Mouse (Mus musculus) T-cell, adult 66 days (primary cell): Measurements from ENCODE around the gene Oog1. TPM values are rescaled to one million over a fixed set of nuclear protein-coding genes. Genes with fewer than 3 reads are reported as not detected.

Experiments used
- total RNA-seq, 2 experiments: library from RNA; stranded (reverse); gene quantifications; 3 replicates in 1 of 2; 4 replicates in 1 of 2; pipeline ENCODE4 v1.2.4; 2023

Gene Oog1
- total RNA-seq, result not detected

DNA sequence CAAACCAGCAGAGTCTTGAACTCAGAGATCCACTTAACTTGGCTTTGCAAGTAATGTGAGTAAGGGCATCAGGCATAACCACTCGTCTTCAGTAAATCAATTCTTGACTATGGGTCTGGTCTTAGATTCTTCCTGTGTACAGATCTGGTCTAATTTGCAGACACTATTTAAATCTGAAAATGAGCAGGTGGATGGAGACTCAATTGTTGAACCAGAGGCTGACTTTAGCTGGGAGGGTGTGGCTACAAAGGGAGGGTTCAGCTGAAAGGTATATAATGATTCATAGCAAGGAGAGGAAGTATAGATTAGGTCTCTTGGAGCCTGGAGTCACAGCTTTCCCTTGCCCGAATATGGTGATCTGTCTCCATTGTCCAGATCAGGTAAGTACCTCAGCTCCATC, at the start of gene Oog1:
Gene Oog1 (plus strand): TSS at position 301 of the 400 bp plus-strand sequence.

GRCm38 (mm10) chr12:87618569-87618968, 16.1 kb downstream of the Oog1 start, which contains the start of gene Gm4027:
Gm4027 (plus strand) TSS chr12:87618869.

DNA sequence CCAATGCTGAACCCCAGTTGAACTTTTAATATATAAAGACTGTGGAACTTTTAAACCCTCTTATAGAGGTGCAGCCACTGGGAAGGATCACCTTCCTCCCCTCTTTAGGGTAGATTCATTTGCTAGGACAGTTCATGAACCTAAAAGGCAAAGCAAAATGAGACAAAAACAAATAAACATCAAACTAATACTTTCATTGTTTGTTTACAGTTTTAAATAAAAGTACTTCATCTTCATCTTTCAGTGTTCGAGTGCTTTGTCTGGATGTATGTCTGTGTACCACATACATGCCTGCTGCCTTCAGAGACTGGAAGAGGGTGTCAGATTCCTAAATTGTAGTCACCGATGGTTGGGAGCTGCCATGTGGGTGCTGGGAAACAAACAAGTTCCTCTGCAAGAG, 42.0 kb downstream of the Oog1 start, which contains the start of gene Gm16381:
Gene Gm16381 (minus strand): TSS at position 101 of the 400 bp plus-strand sequence.

Other genes with a start within 250 kb of the Oog1 start
- 10 to 100 TPM; 71.9 to 81.9 TPM for gene Sptlc2, start 214.3 kb upstream of the Oog1 start, total RNA-seq
- 10 to 100 TPM; 39.2 to 44.1 TPM for gene Slirp, start 158.8 kb upstream of the Oog1 start, total RNA-seq
- gene Alkbh1, start 158.7 kb upstream of the Oog1 start, total RNA-seq, result 10 to 100 TPM; 84.7 to 87.6 TPM
- gene Snw1, start 130.4 kb upstream of the Oog1 start, total RNA-seq, result 10 to 100 TPM; 84.8 to 91.5 TPM
- not detected for gene Gm5788, start 108.0 kb upstream of the Oog1 start, total RNA-seq
- not detected for gene Gm8300, start 88.4 kb upstream of the Oog1 start, total RNA-seq
- not detected for gene Gm4027, start 16.2 kb downstream of the Oog1 start, total RNA-seq
- gene Gm16381, start 41.9 kb downstream of the Oog1 start, total RNA-seq, result not detected
- not detected for gene Gm21319, start 173.1 kb downstream of the Oog1 start, total RNA-seq
- not detected for gene Gm21936, start 192.8 kb downstream of the Oog1 start, total RNA-seq
- not detected for gene BB287469, start 213.9 kb downstream of the Oog1 start, total RNA-seq
- gene Gm2001, start 239.7 kb downstream of the Oog1 start, total RNA-seq, result not detected